Mouse (Mus musculus) megakaryocyte, adult 5-6 weeks (primary cell): ENCODE measurements around the gene Ell. TPM values are rescaled to one million over a fixed set of nuclear protein-coding genes. Genes with fewer than 3 reads are reported as not detected.

ENCODE experiments used
- ATAC-seq: 2 replicates; pipeline ENCODE4 v1.8.0; 2016; ENCODE audit warnings: mild to moderate bottlenecking, inconsistent platforms; ENCODE audit not compliant: poor library complexity, severe bottlenecking
- total RNA-seq, 2 experiments: library from RNA; stranded (forward) in 1 of 2; stranded (reverse) in 1 of 2; fragments of 153-499, 151-499 nt in 1 of 2; fragments of 221-1000, 200-1000 nt in 1 of 2; gene quantifications; 2 replicates each; pipeline versions ENCODE4 v1.2.3 to v1.2.4; 2015 to 2017

The Ell gene
- total RNA-seq (2015) (9.3 and 12.5 TPM in 2 replicates), total RNA-seq (2017) (11.1 and 11.9 TPM in 2 replicates)

DNA sequence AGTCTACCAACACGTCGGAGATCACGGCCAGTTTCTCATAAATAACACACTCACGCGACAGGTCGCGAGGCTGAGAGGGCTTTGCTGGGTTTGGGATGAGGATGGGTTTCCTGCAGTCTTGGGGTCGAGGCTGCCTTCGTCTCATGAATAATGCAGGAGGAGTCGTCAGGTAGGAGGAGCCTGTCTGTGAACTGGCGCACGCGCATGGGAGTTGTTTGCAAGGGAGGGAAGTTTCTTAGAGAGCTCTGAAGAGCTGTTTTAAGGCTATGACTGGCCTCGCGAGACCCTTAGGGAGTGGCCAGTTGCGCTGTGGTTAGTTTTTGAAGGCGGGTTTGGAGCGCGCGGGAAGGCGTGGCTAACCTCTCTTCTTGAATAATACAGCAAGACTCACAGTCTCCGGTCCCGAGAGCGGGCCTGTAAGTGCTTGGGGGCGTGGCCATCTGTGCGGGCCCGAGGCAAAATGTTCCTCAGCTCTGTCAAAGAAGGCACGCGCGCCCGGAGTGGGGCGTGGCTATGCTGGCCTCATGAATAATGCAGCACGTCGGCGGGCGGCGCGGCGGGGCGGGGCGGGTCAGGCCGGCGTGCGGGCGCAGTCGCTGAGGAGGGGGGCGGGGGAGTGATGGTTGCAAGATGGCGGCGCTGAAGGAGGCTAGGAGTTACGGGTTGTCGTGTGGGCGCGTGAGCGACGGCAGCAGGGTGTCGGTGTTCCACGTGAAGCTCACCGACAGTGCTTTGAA is at the start of gene Ell:
Ell (plus strand) TSS at position 381 of the 737 bp plus-strand sequence.
- peak; percentile 65 for ATAC-seq

DNA sequence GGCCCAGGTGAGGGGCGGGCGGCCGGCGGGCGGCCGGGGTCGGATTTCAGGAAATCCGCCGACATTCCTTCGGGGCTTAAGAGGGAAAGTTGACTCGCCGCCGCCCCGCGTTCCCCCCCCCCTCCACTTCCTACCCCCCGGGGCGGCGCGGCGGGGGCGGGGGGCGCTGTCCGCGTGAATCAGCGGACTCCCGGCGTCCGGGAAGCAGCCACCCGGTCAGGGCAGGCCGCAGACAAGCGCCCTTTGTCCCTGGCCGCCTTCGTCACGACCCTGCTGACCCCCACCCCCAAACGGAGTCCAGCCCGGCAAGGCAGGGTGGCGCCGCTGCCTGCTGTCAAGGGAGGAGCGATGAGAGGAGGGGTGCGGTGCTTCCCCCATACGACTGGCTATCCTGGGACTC is 49.7 kb upstream of the Ell start:
- ATAC-seq = no peak

DNA sequence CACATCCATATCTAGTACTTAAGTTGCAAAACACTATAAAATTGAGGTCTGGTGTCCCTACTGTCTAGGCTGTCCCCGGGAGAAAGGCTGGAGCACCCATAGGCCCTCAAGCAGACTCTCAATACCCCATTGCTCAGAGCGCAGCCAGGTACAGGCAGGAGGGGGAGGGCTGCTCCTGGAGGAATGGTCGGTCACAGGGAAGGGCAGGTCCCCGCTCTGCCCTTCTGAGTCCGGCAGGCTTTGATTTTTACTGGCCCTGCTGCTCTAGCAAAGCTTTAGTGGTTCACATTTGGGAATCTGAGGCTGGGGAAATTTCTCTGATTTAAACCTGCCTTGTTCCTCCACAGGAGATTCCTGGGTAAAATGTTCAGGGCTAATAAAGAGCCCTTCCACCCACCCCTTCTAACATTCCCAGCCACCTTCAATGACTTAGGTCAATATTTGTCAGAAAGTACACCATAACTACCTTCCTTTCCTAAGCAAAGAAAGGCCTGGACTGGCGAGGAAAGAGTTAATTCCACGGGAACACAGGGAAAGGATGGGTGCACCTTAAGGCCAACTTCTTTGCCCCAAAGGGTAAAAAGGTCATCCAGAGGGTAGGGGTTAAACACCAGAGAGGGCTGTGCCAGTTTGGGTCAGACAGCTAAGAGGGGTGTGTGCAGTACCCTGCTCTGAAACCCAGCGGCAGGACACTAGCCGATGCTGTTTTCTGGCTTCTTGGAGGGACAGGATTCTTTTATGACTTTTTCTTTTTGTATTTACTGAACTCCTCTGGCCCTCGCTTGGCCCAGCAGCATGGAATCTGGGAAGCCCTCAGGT is 49.0 kb upstream of the Ell start:
- no peak for ATAC-seq

DNA sequence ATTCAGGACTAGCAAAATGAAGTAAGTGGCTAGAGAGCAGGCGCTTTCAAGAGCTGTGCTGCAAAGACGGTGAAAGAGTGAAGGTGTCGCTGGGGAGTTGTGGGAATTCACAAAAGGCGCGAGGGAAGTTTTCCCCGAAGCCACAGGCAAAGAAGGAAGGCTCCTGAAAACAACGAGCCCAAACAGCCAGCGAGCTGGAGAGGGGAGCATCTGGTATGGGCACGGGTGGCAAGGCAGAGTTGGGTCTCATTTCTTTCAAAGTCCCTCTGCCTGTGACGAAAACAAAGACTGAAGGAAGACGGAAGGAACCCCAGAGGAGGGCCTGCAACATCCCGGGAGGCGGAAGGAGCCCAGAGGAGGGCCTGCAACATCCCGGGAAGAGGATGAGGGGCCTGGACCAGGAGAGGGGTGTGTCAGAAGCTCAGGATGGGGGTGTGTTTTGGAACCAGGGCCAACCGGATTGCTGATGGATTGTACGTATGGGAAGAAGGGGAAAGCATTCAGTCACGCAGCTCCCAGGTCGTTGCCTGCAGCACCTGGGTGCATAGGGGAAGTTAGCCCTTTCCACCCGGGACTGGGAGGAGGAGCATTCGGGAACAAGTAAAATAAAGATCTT is 48.3 kb upstream of the Ell start:
- no peak for ATAC-seq

DNA sequence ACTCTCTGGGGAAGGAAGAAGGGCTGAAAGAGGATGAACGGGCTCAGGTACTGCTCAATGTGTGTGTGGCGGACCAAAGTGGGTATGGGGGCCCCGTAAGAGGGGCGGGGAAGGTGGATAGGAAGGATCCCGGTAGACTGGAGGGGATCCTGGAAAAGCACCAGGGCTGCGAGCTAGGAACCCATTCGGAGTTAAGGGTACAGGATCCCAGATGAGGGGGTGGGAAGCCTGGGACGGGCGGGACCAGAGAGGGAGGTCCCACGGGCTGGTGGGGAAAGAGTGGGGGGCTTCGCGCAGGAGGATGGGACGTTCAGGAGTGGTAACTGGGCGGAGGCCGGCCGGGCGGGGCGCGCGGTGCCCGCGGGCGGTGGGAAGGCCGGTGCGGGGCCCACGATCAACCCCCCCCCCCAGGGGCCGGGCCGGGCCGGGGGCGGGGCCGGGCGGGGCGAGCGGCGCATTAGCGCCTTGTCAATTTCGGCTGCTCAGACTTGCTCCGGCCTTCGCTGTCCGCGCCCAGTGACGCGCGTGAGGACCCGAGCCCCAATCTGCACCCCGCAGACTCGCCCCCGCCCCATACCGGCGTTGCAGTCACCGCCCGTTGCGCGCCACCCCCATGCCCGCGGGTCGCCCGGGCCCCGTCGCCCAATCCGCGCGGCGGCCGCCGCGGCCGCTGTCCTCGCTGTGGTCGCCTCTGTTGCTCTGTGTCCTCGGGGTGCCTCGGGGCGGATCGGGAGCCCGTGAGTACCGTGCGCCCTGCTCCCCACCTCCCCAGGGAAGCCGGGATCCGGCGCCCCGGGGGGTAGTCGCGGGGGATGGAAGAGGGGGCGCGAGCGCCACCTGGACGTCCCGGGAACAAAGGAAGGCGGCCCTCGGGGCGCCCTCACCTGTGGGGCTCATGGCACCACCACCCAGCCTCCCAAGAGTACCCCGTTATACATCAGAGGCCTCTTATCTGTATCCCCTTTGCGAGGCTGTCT is 46.3 kb upstream of the Ell start, which contains the start of gene Crlf1:
Crlf1 (plus strand) TSS at position 495 of the 977 bp plus-strand sequence.
- ATAC-seq = no peak

DNA sequence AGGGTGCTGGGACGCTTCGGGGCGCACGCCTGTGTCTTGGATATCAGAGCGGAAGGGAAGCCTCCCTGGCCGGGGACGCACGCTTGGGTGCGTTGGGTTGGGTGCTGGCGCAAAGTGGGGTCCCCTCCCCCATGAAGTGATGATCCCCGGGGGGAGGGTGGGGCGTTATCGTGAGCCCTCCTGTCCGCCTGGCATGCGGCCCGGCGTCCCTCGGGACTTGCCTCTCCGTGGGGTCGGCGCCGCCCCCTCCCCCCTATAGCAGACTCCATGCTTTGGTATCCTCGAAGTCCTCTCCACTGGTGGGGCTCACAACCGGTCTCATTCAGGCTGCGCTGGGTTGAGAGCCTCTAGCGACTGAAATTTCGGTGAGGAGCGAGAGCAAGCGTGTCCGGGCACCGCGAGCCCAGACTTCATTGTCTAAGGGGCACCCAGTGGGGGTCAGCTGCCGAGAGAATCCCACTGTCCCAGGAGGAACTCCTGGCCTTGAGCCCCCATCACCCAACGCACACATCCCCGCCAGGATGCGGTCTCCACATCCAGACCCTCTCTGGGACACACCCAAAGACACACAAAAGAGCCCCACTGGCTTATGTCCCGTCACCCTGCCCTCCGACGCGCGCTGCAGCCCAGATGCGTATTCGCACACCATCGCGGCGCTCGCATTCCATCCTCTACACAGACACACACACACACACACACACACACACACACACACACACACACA is 45.4 kb upstream of the Ell start:
- ATAC-seq = no peak

DNA sequence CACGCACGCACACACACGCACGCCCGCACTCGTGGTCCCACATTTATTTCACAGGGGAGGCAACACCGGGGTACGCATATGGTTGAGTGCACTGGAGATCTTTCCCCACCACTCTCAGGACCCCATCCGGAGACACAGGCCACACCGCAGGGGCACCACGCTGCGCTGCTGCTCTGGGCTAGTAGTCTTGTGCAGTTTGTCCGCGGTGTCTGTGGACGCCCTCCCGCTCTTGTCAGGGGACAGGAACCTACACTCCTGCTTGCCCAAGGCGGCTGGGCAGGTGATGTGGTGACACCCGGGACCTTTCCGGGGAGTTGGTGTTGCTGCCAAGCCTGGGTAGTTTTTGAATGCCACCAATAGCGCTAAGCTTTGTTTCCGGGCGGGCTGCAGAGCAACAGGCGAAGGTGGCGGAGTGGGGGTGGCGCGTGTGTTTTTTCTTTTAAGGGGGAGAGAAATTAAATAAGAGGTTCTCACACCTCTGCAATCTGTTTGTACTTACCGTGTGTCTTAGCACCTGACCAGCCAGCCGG is 44.8 kb upstream of the Ell start:
- ATAC-seq = peak; percentile 7; the same call in 1 of the 2 replicates

DNA sequence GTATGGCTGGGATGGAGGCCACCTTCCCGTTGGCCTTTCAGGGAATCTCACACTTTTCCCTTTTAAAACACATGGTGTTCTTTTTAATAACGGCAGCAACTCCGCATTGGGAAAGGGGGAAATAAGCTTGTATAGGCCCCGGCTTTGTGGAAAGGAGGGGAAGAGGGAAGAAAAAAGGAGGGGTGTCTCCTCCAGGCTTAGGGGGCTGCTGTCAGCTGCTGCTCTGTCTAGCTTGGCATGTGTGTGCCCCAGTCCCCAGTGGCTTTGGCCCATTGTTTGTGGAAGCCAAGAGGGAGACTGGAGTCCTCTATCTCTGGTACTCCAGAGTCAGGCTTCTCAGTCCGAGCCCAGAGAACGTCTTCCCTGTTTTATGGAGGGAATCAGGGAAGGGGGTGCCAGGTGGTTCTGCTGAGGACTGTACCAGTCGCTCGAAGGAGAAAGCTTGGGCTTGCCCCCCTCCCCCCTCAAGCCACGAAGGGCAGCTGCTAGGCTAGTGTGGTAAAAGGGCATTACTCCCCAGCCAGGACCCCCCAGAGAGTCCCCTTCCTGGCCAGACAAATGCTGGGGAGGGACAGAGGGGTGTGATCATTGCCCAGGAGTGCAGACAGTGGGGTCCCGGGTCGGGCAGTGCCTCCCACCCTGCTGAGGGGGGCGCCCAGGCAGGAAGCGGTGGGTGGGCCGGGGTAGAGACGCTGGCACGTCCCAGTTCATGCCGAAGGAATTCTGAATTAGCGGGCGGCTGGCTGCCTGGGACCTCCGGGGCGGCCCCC is 44.1 kb upstream of the Ell start:
- no peak for ATAC-seq

DNA sequence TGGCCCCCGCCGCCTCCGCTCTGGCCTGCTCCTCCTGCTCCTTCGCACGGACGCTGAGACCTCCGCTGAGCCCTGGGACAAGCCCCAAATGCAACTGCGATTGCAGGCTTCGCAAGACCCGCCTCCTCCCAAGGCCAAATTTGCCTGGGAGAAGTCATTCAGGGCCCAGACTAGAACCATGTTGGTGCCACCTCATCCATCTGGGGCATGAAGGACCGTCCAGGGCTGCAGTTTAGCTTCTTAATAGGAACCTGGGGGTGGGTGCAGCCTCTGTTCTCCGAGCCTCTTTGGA is 43.5 kb upstream of the Ell start:
- no peak for ATAC-seq

DNA sequence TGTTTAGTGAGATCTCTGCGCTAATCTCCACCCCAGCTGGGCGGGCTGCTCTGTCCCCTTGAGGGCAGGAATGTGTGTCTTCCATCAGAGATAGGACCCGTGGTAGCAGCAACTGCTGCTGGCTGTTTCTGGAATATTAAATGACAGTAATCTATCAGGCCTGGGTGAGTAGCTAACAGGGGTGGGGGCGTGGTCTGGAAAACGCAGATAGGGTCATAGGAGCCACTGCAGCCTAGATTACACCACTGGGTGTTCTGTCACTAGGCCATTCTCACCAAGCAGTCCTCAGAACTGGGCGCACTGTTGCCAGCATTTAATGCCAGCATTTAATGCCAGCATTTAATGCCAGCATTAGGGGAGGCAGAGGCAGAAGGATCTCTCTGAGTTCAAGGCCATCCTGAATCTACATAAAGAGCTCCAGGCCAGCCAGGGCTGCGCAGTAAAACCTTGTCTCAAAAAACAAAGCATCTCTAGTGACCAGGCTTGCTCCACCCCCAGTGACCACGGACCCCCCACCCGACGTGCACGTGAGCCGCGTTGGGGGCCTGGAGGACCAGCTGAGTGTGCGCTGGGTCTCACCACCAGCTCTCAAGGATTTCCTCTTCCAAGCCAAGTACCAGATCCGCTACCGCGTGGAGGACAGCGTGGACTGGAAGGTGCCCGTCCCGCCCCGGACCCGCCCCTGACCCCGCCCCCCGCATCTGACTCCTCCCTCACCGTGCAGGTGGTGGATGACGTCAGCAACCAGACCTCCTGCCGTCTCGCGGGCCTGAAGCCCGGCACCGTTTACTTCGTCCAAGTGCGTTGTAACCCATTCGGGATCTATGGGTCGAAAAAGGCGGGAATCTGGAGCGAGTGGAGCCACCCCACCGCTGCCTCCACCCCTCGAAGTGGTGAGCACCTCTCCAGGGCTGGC is 38.6 kb upstream of the Ell start:
- no peak for ATAC-seq

DNA sequence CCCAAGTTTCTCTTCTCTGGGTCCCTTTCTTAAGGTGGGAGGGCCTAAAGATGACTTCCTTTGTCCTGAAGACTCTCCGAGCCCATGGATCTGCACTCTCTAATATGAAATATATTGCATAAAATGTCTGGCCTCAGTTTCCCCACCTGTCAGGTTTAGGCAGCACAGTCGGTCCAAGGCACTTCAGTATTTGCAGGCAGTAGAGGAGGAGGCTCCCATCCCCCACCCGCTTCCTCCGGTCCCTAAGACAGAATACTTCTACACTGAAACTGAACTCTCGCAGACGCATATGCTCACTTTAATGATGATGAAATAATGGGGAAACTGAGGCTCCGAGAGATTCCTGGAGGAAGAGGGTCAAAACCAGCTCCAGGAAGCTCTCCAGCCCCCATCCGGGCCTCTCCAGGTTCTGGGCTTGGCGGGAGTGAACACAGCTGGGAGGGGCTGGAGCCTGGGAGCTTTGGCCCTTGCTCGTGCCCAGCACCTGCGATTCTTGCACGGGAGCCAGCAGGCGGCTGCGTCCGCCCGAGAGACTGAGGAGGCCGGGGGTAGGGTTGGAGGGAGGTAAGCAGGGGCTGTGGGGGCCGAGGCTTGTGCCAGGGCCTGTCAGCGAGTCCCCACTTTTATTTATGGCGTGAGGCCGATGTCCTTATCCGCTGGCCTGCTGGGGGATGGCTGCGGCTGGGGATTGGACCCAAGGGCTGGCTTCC is 37.3 kb upstream of the Ell start:
- no peak for ATAC-seq

DNA sequence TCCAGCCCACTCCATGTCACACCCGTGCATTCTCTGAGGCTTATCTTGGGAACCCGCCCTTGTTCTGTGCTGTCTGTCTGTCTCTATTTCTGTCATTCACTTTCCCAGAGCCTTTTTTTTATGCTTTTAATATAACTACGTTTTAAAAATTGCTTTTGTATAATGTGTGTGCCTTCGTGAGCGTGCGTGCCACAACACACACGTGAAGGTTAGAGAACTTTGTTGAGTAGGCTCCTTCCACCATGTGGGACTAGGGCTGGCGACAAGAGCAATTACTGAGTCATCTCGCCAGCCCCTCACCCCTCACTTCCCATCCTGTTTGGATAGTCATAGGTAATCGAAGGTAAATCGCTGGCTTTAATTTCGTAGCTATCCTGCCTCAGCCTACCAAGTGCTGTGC is 36.7 kb upstream of the Ell start:
- ATAC-seq = no peak

DNA sequence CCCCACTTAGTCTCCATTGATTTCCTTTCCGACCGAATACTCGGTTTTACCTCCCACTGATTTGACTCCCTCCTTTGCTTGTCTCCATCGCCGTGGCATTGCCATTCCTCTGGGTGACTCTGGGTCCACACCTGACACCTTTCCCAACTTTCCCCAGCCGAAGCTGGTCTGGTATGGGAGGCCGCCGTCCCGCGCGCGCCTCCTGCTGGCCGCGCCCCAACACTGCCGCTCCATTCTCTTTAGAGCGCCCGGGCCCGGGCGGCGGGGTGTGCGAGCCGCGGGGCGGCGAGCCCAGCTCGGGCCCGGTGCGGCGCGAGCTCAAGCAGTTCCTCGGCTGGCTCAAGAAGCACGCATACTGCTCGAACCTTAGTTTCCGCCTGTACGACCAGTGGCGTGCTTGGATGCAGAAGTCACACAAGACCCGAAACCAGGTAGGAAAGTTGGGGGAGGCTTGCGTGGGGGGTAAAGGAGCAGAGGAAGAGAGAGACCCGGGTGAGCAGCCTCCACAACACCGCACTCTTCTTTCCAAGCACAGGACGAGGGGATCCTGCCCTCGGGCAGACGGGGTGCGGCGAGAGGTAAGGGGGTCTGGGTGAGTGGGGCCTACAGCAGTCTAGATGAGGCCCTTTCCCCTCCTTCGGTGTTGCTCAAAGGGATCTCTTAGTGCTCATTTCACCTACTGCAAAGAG is 36.1 kb upstream of the Ell start:
- peak; percentile 52 for ATAC-seq

DNA sequence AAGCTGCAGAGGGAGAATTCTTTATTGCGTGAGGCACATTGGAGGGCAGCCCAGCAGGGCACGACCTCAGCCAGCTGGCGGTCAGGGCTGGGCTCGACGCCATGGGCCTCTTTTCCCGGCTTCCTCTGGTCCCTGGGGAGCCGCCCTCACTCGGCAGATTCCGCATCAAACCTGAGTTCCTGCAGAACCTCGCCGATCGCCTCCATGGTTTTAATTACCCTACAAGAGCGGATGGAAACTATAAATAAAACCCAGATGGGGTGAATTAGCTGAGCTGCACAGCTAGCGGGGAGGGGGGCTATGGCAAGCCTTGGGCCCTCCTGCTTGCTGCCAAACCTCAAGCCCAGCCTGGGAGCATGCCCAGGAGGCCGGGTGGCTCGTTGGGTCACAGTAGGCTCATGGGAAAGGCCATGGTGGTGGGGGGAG is 35.0 kb upstream of the Ell start:
- ATAC-seq = no peak

DNA sequence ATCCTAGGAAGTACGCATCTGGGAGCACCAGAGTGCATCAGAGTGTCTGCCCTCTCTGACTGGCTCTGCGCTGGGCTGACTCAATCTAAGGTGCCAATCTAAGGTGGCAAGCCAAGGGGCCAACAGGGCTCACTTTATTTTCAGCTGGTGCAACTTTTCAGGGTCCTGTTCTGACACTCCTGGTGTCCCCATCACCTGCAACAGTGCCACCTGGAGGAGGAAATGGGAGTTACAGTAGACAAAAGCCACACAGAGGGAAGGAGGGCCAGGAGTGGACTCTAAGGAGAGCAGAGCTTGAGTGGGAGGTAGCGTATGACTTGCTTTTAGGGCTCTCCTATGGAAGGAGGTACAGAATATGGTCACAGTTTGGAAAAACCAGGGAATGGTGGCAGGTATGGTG is 34.4 kb upstream of the Ell start:
- peak; percentile 38 for ATAC-seq

DNA sequence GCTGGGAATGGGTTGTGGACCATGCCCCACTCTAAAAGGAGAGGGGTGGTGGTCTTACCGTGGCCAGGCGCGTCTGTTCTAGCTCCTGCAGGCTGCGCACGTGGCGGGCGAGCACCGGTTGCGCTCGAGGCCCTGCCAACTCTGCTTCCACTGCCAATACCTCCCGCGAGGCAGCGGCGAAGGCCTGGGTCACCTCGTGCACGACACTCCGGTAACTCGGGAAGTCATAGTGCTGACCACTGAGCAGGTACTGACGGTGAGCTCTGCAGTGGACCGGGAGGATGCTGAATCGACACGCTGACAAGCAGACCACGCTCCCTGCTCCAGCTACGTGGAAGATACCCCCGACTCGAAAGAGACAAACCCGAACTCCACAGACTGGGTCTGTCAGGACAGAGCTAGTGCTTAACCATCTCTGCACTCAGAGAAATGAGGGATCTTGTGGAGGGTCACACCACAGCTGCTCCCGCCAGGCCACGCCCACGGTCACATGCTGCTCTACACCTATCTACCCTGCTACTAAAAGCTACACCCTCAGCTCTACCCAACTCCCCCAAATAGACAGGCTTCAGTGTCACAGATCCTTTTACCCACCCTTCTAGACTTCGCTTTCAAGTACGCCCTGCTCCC is 33.4 kb upstream of the Ell start:
- 0 out of 2 replicates have a peak, but pooled peaks have one; percentile 0 for ATAC-seq
